Mouse (Mus musculus): ENCODE data around the gene Sult6b1. TPM values are rescaled to one million over a fixed set of nuclear protein-coding genes. Genes with fewer than 3 reads are reported as not detected.

Gene Sult6b1
- not detected in 2 replicates for polyA plus RNA-seq (2015; fragmentation: Nextera tagmentation; extraction: Ambion mirVana)

GRCm38 (mm10) chr17:78906892-78907291, at the start of gene Sult6b1:
TSS of gene Sult6b1 (minus strand) at chr17:78906992.
- WGBS, result 84% methylated on average over 5 of the region's 5 CpGs
- no peaks in the 10 kb centered on the region for H3K27me3 ChIP-seq
- H3K9me3 ChIP-seq, result no peaks in the 10 kb centered on the region
- no peak within 1 kb of the TSS for H3K4me3 ChIP-seq
- H3K4me2 ChIP-seq (replicated peaks), result no peak within 1 kb of the TSS
- H3K4me1 ChIP-seq, result no peaks in the 10 kb centered on the region
- H3K9ac ChIP-seq (replicated peaks), result no peak within 1 kb of the TSS
- no peak within 1 kb of the TSS for H3K27ac ChIP-seq (replicated peaks)
- no peaks in the 10 kb centered on the region for H3K36me3 ChIP-seq
- ATAC-seq (replicated peaks), result no peak

GRCm38 (mm10) chr17:78953240-78953639, 46.4 kb upstream of the Sult6b1 start:
- Histone ChIP-seq H3K4me2 (replicated peaks) (no peak overlapping the region), H3K4me3 (no peak overlapping the region), H3K4me1 (no peaks in the 10 kb centered on the region), H3K9ac (replicated peaks) (no peak overlapping the region), H3K27me3 (no peaks in the 10 kb centered on the region), H3K36me3 (peaks cover 68% of the 10 kb centered on the region), H3K27ac (replicated peaks) (no peak overlapping the region), H3K9me3 (no peaks in the 10 kb centered on the region)
- WGBS, result 94% methylated on average over 8 of the region's 8 CpGs
- ATAC-seq (replicated peaks), result no peak

- no peak for ATAC-seq (replicated peaks)
- H3K9me3 ChIP-seq, result no peaks in the 10 kb centered on the region
- no peak overlapping the region for H3K4me2 ChIP-seq (replicated peaks)
- H3K9ac ChIP-seq (replicated peaks), result no peak overlapping the region
- H3K36me3 ChIP-seq, result peaks cover 70% of the 10 kb centered on the region
- H3K27me3 ChIP-seq, result no peaks in the 10 kb centered on the region
- no peak overlapping the region for H3K27ac ChIP-seq (replicated peaks)
- WGBS, result 90% methylated on average over 5 of the region's 5 CpGs
- no peaks in the 10 kb centered on the region for H3K4me1 ChIP-seq
- H3K4me3 ChIP-seq, result no peak overlapping the region
These were observed 45.3 kb upstream of the Sult6b1 start for GRCm38 (mm10) chr17:78952070-78952469.

- Histone ChIP-seq H3K4me2 (replicated peaks) (no peak overlapping the region), H3K9ac (replicated peaks) (no peak overlapping the region), H3K4me1 (no peaks in the 10 kb centered on the region), H3K9me3 (no peaks in the 10 kb centered on the region), H3K4me3 (no peak overlapping the region), H3K36me3 (peaks cover 71% of the 10 kb centered on the region), H3K27ac (replicated peaks) (no peak overlapping the region), H3K27me3 (no peaks in the 10 kb centered on the region)
- no peak for ATAC-seq (replicated peaks)
- WGBS, result 96% methylated on average over 5 of the region's 5 CpGs
These were observed 44.4 kb upstream of the Sult6b1 start for GRCm38 (mm10) chr17:78951225-78951624.

GRCm38 (mm10) chr17:78942579-78942978, 35.8 kb upstream of the Sult6b1 start:
- Histone ChIP-seq H3K27ac (replicated peaks) (no peak overlapping the region), H3K36me3 (peaks cover 50% of the 10 kb centered on the region), H3K4me3 (no peak overlapping the region), H3K27me3 (no peaks in the 10 kb centered on the region), H3K9me3 (no peaks in the 10 kb centered on the region), H3K4me1 (peaks cover 6% of the 10 kb centered on the region), H3K4me2 (replicated peaks) (no peak overlapping the region), H3K9ac (replicated peaks) (no peak overlapping the region)
- WGBS, result 74% methylated on average over 11 of the region's 11 CpGs
- no peak for ATAC-seq (replicated peaks)

GRCm38 (mm10) chr17:78938927-78939326, 32.1 kb upstream of the Sult6b1 start:
- peaks cover 40% of the 10 kb centered on the region for H3K36me3 ChIP-seq
- H3K27me3 ChIP-seq, result no peaks in the 10 kb centered on the region
- H3K4me3 ChIP-seq, result no peak overlapping the region
- H3K4me1 ChIP-seq, result peaks cover 27% of the 10 kb centered on the region
- 89% methylated on average over 4 of the region's 4 CpGs for WGBS
- H3K9ac ChIP-seq (replicated peaks), result no peak overlapping the region
- no peak overlapping the region for H3K4me2 ChIP-seq (replicated peaks)
- H3K9me3 ChIP-seq, result no peaks in the 10 kb centered on the region
- no peak for ATAC-seq (replicated peaks)
- H3K27ac ChIP-seq (replicated peaks), result no peak overlapping the region

- Histone ChIP-seq H3K27me3 (no peaks in the 10 kb centered on the region), H3K4me2 (replicated peaks) (peak overlapping the region; percentile 59), H3K4me3 (peak overlapping the region; percentile 87), H3K27ac (replicated peaks) (peak overlapping the region; percentile 72), H3K36me3 (peaks cover 36% of the 10 kb centered on the region), H3K9me3 (no peaks in the 10 kb centered on the region), H3K9ac (replicated peaks) (peak overlapping the region; percentile 65), H3K4me1 (peaks cover 39% of the 10 kb centered on the region)
- WGBS, result 6% methylated on average over 26 of the region's 26 CpGs
- peak; percentile 41 for ATAC-seq (replicated peaks)
These were observed 30.5 kb upstream of the Sult6b1 start for GRCm38 (mm10) chr17:78937229-78937853.

- H3K9me3 ChIP-seq, result no peaks in the 10 kb centered on the region
- H3K27me3 ChIP-seq, result no peaks in the 10 kb centered on the region
- H3K36me3 ChIP-seq, result peaks cover 39% of the 10 kb centered on the region
- peak within 1 kb of the TSS; percentile 87 for H3K4me3 ChIP-seq
- under 1% methylated on average over 45 of the region's 45 CpGs for WGBS
- peak within 1 kb of the TSS; percentile 72 for H3K27ac ChIP-seq (replicated peaks)
- peaks cover 39% of the 10 kb centered on the region for H3K4me1 ChIP-seq
- H3K4me2 ChIP-seq (replicated peaks), result peak within 1 kb of the TSS; percentile 59
- peak within 1 kb of the TSS; percentile 79 for H3K9ac ChIP-seq (replicated peaks)
- ATAC-seq (replicated peaks), result peak; percentile 100
These were observed 29.9 kb upstream of the Sult6b1 start, which contains the start of the genes Cebpz and Ndufaf7 for GRCm38 (mm10) chr17:78936466-78937228. TSS of gene Cebpz (minus strand) at chr17:78937066. TSS of gene Ndufaf7 (plus strand) at chr17:78937136.

GRCm38 (mm10) chr17:78935857-78936256, 29.1 kb upstream of the Sult6b1 start:
- Histone ChIP-seq H3K4me3 (peak overlapping the region; percentile 87), H3K27me3 (no peaks in the 10 kb centered on the region), H3K27ac (replicated peaks) (no peak overlapping the region), H3K4me1 (peaks cover 39% of the 10 kb centered on the region), H3K4me2 (replicated peaks) (peak overlapping the region; percentile 59), H3K9ac (replicated peaks) (peak overlapping the region; percentile 79; the same call in 1 of the 2 replicates), H3K36me3 (peaks cover 44% of the 10 kb centered on the region), H3K9me3 (no peaks in the 10 kb centered on the region)
- 92% methylated on average over 2 of the region's 2 CpGs for WGBS
- no peak for ATAC-seq (replicated peaks)

- no peaks in the 10 kb centered on the region for H3K9me3 ChIP-seq
- peaks cover 38% of the 10 kb centered on the region for H3K36me3 ChIP-seq
- peaks cover 18% of the 10 kb centered on the region for H3K4me1 ChIP-seq
- H3K27me3 ChIP-seq, result no peaks in the 10 kb centered on the region
- H3K27ac ChIP-seq (replicated peaks), result no peak overlapping the region
- WGBS, result 46% methylated on average over 6 of the region's 6 CpGs
- H3K4me2 ChIP-seq (replicated peaks), result peak overlapping the region; percentile 85
- H3K4me3 ChIP-seq, result 0 out of 2 replicates have a peak overlapping the region, but pooled peaks have one; percentile 79
- H3K9ac ChIP-seq (replicated peaks), result peak overlapping the region; percentile 89; the same call in 1 of the 2 replicates
- no peak for ATAC-seq (replicated peaks)
These were observed 10.9 kb upstream of the Sult6b1 start for GRCm38 (mm10) chr17:78917696-78918095.

- Histone ChIP-seq H3K4me3 (peak overlapping the region; percentile 79), H3K27ac (replicated peaks) (peak overlapping the region; percentile 83), H3K9ac (replicated peaks) (peak overlapping the region; percentile 89), H3K4me1 (peaks cover 18% of the 10 kb centered on the region), H3K27me3 (no peaks in the 10 kb centered on the region), H3K36me3 (peaks cover 31% of the 10 kb centered on the region), H3K4me2 (replicated peaks) (peak overlapping the region; percentile 85), H3K9me3 (no peaks in the 10 kb centered on the region)
- ATAC-seq (replicated peaks), result no peak
- 3% methylated on average over 11 of the region's 11 CpGs for WGBS
These were observed 10.1 kb upstream of the Sult6b1 start for GRCm38 (mm10) chr17:78916899-78917298.

- under 1% methylated on average over 37 of the region's 37 CpGs for WGBS
- H3K27ac ChIP-seq (replicated peaks), result peak within 1 kb of the TSS; percentile 83
- peaks cover 18% of the 10 kb centered on the region for H3K4me1 ChIP-seq
- peak within 1 kb of the TSS; percentile 85 for H3K4me2 ChIP-seq (replicated peaks)
- H3K9ac ChIP-seq (replicated peaks), result peak within 1 kb of the TSS; percentile 89
- no peaks in the 10 kb centered on the region for H3K27me3 ChIP-seq
- peaks cover 26% of the 10 kb centered on the region for H3K36me3 ChIP-seq
- H3K4me3 ChIP-seq, result peak within 1 kb of the TSS; percentile 79
- no peaks in the 10 kb centered on the region for H3K9me3 ChIP-seq
- peak; percentile 93 for ATAC-seq (replicated peaks)
These were observed 9.6 kb upstream of the Sult6b1 start, which contains the start of gene Cebpzos for GRCm38 (mm10) chr17:78916369-78916813. TSS of gene Cebpzos (plus strand) at chr17:78916500.

Measured in forebrain, embryonic 15.5 days (tissue).